Mouse (Mus musculus) c-Kit-positive CD71-positive TER-119-positive erythroid progenitor cells, embryonic 14.5 days (primary cell): ENCODE results near the gene Hprt.

Source experiments
- DNase-seq: peaks from one replicate; pipeline ENCODE4 v3.0.0-alpha.2; 2013; ENCODE audit warnings: low spot score

Hprt gene

DNA sequence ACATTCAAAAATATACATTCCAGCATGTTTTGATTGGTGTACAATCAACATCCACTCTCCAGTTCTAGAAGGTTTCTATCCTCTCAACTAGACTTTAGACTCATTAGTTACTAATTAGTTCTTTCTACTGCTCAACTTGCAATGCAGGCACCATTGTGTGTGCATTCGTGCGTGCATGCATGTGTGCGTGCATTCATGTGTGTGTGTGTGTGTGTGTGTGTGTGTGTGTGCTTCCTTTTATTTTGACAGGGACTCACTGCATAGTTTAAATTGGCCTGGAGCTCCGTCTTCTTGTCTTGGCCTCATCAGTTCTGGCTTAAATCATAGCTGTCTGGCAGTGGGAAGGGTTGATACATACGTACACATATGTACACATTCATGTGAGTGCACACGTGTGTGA is 53.1 kb downstream of the Hprt start:
- DNase-seq, result no peak

DNA sequence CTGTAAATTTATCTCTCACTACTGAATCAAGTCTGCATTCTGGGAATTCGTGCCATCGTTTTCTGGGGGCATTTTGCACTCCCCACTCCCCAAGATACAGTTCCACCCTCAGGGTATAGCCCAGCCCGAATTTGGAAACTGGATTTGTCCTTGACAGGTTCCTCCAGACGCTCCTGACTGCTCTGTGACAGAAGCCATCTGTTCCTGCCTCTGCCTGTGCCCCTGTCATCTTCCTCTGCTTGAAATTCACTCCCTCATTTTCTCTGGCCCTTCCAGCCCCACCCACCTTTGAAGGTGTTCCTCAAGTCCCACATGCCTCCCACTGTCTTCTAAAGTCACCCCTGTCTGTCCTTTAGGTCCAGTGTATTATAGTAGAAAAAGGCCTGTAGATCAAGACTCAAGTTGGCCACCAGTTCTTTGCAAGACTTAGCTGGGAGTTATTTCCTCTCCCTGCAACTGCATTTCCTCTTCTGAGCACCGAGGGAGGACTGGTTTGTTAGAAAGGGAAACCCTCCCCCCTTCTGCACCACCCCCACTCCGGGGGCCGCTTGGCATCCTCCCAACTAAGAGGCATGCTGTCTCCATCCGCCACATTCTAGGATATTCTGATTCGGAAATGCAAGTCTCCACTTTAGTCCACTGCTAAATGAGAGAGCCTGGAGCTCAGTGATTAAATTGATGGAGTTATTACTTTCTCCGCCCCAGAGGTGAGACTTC is 57.4 kb downstream of the Hprt start:
- no peak for DNase-seq

- DNase-seq, result no peak
These were observed 58.1 kb downstream of the Hprt start for GRCm38 (mm10) chrX:53046033-53046432.

DNA sequence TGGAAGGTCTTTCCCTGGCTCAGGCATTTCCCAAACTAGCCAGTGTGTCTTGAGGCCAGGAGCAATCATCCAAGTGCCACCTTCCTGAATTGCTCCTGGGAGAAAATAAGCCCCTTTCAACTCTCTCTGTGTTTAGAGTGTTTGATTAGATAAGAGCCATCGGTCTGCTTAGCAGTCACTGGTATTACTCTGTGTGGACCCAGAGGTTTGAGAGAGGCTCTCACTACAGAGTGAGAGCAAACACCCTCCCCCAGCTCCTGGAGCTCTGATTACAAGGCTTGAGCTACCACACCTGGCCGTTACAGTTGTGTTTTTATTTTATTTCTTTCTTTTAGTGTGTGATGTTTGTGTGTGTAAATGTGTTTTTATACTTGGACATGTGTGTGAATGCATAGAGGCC is 59.0 kb downstream of the Hprt start:
- DNase-seq, result no peak

DNA sequence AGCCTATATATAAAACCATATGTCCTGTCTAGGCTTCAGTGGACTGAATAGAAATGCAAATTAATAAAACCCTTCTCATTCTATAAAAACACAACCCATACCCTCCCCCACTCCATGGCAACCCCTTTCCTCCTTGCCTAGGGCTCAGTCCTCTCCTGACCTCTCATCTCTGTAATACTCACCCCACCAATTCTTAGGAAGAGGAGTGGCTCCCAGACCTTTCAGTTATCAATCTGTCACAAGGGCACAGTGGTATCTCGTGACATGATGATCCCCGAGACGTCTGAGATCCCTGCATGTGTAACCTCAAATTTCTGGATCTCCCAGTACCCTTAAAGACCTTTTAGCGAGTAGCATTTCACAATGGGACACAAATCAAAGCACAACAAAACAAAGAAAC is 61.3 kb downstream of the Hprt start:
- no peak for DNase-seq

DNA sequence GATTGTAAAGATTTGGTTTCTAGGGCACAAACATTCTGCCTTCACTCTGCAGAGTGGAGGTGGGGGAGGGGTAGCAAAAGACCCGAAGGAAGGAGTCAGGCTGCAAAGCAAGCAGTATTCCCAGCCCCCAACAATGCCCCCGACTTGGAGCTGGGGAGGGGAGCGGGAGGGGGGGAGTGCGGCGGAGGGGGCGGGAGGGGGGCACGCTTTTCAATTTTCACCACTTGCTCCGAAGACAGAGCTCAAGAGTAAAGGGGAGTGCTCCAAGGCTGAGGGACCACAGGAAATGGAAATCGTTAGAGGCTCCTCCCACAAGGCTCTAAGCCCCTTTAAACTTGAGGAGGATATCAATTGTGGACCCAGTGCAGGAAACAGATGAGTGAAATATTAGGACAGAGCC is 62.4 kb downstream of the Hprt start:
- no peak for DNase-seq

DNA sequence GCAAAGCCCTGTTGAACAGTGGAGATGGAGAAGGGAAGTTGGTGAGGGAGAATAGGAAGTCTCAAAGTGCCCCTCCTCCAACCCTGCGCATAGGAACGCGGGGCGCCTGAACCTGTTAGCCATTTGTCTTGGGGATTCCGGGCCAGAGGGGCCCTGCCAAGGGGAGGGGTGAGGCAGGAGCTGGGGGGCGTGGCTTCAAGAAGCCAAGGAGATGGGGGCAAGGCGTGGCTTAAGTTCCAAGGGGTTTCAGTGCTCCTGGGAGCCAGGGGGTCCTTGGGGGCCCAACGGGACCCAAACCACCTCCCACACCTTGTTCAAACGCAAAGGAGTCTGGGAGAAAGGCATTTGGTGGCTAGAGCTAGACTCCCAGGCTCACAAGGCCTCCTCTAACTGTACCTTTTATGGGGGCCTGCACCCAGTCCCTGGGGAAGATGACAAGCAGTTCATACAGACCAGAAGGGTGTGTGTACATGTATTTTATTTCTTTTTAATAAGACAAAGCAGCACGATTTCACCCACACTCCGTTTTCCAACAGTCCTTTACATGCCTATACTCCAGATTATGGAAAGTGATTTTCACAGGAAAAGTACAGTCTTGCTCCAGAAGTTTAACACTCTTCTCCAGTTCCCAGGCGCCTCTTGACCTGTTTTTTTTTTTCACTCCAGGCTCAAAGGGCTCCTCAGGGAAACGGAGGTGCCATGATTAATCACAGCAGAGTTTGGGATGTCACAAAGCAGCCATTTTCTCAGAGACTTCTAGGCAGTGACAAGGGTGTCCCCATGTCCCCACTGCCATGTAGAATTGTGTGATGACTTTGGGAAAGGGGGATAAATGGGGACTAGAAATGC is 64.9 kb downstream of the Hprt start:
- no peak for DNase-seq

DNA sequence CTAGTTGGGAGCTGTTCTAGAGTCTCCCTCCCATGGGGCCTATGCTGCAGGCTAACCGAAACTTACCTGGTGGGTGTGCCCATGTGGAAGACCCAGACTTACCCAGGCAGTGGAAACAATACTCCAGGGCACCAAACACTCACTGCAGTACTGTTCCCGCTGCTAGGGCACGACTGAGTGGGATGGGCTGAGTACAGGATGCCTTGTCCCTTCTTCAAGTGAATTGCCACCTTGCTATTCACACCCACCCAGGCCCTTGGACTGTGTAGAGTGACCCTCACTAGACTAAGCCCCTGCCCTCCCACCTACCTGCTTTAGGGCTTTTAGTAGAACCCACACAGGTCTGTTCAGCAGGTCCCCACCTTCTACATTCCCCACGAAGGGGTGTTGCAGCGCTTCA is 65.9 kb downstream of the Hprt start:
- DNase-seq, result no peak

DNA sequence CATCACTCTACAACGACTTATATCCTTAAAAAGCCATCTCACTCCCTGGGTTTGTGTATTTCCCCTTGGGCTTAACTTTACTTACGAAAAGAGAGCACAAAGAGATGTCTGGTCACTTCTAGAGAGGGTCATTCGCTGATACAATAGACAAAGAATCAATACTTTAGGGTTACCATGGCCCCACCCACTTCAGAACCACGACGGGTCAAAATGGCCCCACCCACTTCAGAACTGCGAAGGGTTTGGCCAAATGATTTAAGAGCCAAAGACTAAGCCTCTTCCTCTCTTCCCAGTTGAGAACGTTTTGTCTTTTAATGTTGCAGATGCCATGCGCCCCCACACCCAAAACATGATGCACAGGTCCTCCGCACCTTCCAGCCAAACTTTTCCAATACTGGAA is 67.8 kb downstream of the Hprt start:
- DNase-seq, result no peak

DNA sequence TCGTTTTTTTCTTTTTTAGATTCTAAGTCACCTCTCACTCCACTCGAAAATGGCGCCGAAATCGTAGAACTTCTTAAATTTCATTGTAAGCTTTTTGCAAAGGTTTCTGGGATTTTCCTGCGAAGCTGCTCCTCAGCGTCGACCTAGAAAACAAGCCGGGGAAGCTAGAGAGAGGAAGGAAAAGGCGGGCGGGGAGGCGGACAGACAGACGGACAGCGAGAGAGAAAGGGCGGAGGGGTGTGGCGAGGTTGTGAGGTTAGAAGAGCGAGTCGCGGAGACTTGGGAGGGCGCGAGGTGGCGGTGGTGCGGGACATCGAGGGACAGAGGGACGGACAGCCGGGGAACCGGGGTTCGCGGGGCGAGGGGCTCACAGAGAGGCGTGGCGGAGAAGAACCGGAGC is 68.7 kb downstream of the Hprt start:
- no peak for DNase-seq

DNA sequence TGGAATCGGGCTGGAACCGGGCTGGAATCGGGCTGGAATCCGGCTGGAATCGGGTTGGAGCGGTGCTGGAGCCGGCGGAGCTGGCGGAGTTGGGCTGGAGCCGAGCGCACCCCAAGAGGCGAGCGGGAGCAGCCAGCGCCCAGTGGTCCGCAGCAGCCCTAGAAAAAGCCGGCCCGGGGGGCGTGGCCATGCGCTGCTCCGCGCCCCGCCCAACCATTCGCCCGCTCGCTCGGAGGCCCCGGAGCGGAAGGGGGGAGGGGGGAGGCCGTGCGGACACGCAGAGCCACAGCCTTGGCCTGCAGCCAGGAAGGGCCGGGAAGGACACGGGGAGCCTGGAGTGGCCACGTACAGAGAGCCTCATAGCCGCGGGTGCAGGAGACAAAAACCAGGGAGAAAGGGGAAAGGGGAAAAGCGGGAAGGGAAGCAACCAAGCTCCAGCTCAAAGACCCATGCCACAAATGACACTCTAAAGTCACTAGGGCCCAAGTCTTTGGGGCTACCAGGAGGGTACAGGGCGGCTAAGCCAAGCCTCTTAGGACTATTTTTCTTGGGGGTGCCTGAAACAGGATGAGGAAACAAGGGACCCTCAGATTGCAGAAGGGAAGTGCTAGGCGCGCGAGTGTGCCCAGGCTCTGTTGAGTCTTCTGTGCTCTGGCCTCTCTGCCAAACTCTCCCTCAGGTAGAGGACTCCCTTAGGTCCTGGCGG is 69.3 kb downstream of the Hprt start:
- peak; percentile 56 for DNase-seq

DNA sequence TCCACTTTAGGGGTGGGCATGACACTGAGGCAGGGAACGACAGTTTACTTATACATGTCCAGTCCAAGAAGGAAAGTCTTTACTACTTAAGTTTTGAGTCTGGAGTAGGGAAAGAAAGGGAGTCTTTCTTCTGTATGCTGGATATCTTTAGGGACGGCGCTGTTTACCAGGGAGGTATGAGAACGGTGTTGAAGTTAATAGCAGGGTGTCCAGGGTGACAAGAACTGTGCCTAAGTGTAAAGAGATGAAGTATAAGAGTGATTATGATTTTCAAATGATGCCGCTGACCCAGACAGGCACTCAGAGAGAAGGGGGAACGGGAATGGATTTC is 69.8 kb downstream of the Hprt start:
- no peak for DNase-seq

DNA sequence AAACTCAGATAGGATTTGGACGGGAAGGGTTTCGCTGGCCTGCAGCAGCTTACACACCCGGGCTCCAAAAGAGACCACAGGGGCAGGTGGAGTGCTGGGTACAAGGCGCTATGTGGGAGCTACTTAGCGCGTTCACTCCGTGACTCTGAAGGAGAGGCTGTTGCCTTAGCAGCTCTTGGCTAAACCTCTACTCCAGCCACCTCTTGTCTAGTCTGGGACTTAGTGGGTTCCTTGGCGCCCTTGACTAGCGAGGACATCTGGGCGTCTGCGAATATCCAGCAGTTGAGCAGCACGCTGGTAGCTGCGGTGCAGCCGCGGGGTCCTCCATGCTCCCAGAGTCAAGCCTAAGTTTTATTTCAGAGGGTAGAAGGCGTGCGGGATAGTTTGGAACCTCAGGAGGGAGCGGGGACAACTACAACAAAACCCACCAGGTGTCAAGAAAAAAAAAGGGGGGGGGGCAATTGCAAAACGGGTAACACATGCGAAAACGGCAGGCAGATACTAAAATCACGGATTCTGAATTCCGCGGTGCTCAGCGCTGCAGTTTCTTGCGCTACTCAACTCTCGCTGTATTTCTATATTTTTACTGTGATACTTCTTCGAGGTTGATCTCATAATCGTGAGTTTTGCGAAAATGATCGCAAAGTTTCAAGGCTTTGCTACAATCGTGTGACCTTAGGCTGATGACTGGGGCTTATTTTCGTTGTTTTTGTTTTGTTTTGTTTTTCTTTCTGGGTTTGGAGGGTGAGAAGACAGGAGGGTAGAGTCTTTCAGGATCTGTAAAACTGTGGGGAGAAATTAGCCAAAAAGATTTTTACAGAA is 70.7 kb downstream of the Hprt start:
- no peak for DNase-seq

DNA sequence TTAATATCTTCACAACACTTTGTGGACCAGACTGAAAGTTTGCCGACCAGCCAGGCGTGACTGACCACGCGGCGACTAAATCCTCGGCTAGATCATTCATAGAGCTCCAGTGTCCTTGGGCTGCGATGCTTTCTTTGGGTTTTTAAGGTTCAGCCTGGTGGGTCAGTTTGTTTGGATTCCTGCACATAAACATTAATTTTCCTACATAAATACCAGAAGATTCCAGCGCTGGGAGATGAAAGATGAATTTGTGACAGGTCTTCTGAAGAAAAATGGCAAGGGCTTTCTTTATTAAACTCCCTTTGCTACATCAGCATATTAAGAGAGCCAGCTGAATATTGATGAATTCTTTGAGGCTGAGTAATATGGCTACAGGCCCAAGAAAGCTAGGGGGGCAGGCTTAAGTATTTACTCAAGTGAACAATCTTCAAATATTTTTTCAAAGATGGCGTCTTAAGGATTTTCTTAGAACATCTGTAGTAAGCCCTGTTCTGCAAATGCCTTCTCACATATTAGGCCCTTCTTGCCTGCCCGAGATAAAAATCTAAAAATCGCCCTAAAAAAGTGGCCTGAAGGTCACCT is 71.6 kb downstream of the Hprt start:
- DNase-seq, result no peak

GRCm38 (mm10) chrX:53064406-53064805 is 76.5 kb downstream of the Hprt start:
- DNase-seq, result no peak
